8 mouse cellular contexts compared by ENCODE assay signal in genomic region chr5:64805131-64805872, GRCm38 (mm10). TPM values are rescaled to one million over a fixed set of nuclear protein-coding genes. Genes with fewer than 3 reads are reported as not detected.
DNase-seq lines count a peak whose midpoint lies in the region; ATAC-seq and TF ChIP-seq lines count a peak whose summit lies in the region.

No protein-coding gene starts in this region.

- H3K27ac ChIP-seq in cortical plate, adult 2 months (ENCODE audit: insufficient read depth, low read length), result peak overlapping the region; percentile 84
- peak overlapping the region; percentile 85 for H3K27ac ChIP-seq in neural tube, embryonic 11.5 days (ENCODE audit: low read depth, low read length)

- H3K4me2 ChIP-seq in neural tube, embryonic 11.5 days (ENCODE audit: low read depth), result peak overlapping the region; percentile 75

- H3K27me3 ChIP-seq in neural tube, embryonic 11.5 days (ENCODE audit: control insufficient read depth, insufficient read depth, low read length), result no peaks in the 10 kb centered on the region

- WGBS in lung, adult 2 months, result 9% methylated on average over 7 of the region's 7 CpGs
- 3% methylated on average over 7 of the region's 7 CpGs for WGBS in neural tube, embryonic 11.5 days

- H3K4me1 ChIP-seq in lung, adult 2 months (ENCODE audit: control insufficient read depth, insufficient read depth, low read length), result peaks cover 28% of the 10 kb centered on the region
- peaks cover 2% of the 10 kb centered on the region; the same call in 1 of the 2 replicates for H3K4me1 ChIP-seq in cortical plate, adult 2 months (ENCODE audit: control insufficient read depth, insufficient read depth, low read length)
- H3K4me1 ChIP-seq in neural tube, embryonic 11.5 days (ENCODE audit: control insufficient read depth, insufficient read depth, low read length), result peaks cover 27% of the 10 kb centered on the region

- peak overlapping the region; percentile 52 for H3K9ac ChIP-seq in neural tube, embryonic 11.5 days (ENCODE audit: low read length)

- no peak for ATAC-seq in neural tube, embryonic 11.5 days (ENCODE audit: insufficient read depth, low FRiP score, low TSS enrichment)
- no peak for ATAC-seq in erythroid progenitor cell, adult 5-6 weeks (replicated peaks; ENCODE audit: low FRiP score, poor library complexity, severe bottlenecking)

- TF ChIP-seq POLR2A in lung, adult 2 months (IDR thresholded peaks at IDR 0.05; ENCODE audit: borderline replicate concordance, extremely low read depth, low read depth, low read length), result no peak
- no peak for TF ChIP-seq POLR2A in cortical plate, adult 2 months (IDR thresholded peaks at IDR 0.05; ENCODE audit: extremely low read depth, insufficient read depth, low read length)

- H3K36me3 ChIP-seq in neural tube, embryonic 11.5 days (ENCODE audit: control insufficient read depth, insufficient read depth, low read length), result no peaks in the 10 kb centered on the region

- H3K4me3 ChIP-seq in lung, adult 2 months (replicated peaks; ENCODE audit: extremely low read depth, low read depth, low read length), result peak overlapping the region; percentile 95
- peak overlapping the region; percentile 32; the same call in 1 of the 2 replicates for H3K4me3 ChIP-seq in cortical plate, adult 2 months (ENCODE audit: insufficient read depth, low read length)
- peak overlapping the region; percentile 88 for H3K4me3 ChIP-seq in neural tube, embryonic 11.5 days (ENCODE audit: low read depth, low read length)

- H3K9me3 ChIP-seq in neural tube, embryonic 11.5 days (ENCODE audit: control insufficient read depth, low read length), result no peaks in the 10 kb centered on the region

- no peak for TF ChIP-seq CTCF in lung, adult 2 months (IDR thresholded peaks at IDR 0.05; ENCODE audit: insufficient read depth, low read length)
- TF ChIP-seq CTCF in cortical plate, adult 2 months (IDR thresholded peaks at IDR 0.05; ENCODE audit: extremely low read depth, insufficient read depth, low read length), result no peak

- DNase-seq in lung, adult 2 months, result no peak
- DNase-seq in lung, adult 18-20 months, result no peak
- DNase-seq in hindlimb bud, embryonic 11.5 days (ENCODE audit: extremely low spot score, low read depth, low spot score), result peak; percentile 28
- peak; percentile 38 for DNase-seq in neural tube, embryonic 11.5 days (ENCODE audit: low spot score)
- no peak for DNase-seq in cerebellum, adult 11 months
- DNase-seq in frontal cortex, postnatal 10 days (ENCODE audit: low spot score in 2 of 2), result no peak

RNA-seq across cellular contexts. Expression of gene Klf3, which starts 2.1 kb away (rescaled TPM):
- polyA plus RNA-seq in lung, adult 2 months (2012; rRNA removed), result 113 and 129 TPM in 2 replicates
- 18.7 TPM in 2 replicates for polyA plus RNA-seq in cortical plate, adult 2 months (2012; rRNA removed)
- 34.1 and 36.1 TPM in 2 replicates for polyA plus RNA-seq in neural tube, embryonic 11.5 days (2014; fragmentation: Nextera tagmentation; extraction: Ambion mirVana)
- total RNA-seq in erythroid progenitor cell, adult 5-6 weeks (2015; ENCODE audit: low replicate concordance), result 583 and 622 TPM in 2 replicates
- total RNA-seq in erythroid progenitor cell, adult 5-6 weeks (2017; ENCODE audit: low replicate concordance), result 406 and 427 TPM in 2 replicates

Comparison
In these comparisons a context has a peak if more than half of its experiments do, and no peak if none do; other contexts are left out.
1. DNase-seq: peak in hindlimb bud, embryonic 11.5 days (single experiment) and neural tube, embryonic 11.5 days (single experiment); none in lung, adult 2 months (single experiment), lung, adult 18-20 months (0 of 2), cerebellum, adult 11 months (single experiment) and frontal cortex, postnatal 10 days (0 of 2).
2. H3K4me3 ChIP-seq: peak in every context shown above with its lines; median percentile 95 in lung, adult 2 months; 88 in neural tube, embryonic 11.5 days; 32 in cortical plate, adult 2 months.